Mouse (Mus musculus) embryo, embryonic 10.5 days (tissue): ENCODE data around the gene Ndufv1.

Source experiments
- DNase-seq: peaks from one replicate; pipeline ENCODE4 v3.0.0-alpha.2; 2015; ENCODE audit warnings: low spot score

Gene Ndufv1

DNA sequence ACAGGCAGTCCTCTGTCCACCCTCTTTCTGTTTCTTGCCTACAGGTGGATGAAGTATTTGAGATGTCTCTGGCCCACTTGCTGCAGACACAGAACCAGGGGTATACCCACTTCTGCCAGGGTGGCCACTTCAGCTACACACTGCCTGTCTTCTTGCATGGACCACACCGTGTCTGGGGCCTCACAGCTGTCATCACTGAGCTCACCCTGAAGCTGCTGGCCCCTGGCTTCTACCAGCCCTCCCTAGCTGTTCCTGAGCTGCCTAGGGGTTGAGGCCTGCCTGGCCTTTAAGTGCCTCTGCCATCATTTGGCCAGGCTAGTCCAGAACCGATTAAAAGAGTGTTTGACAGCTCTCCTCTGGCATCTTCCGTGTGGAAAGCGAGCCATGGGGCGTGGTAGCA, 10.9 kb downstream of the Ndufv1 start:
- DNase-seq: no peak

- peak; percentile 37 for DNase-seq
These were observed 11.6 kb downstream of the Ndufv1 start for GRCm38 (mm10) chr19:4000949-4001525.

- DNase-seq: peak; percentile 99
These were observed 12.3 kb downstream of the Ndufv1 start, which contains the start of the genes Nudt8 and Gm49405 for GRCm38 (mm10) chr19:4000119-4000900. Gene Nudt8, plus strand, starts transcription at chr19:4000580. Gene Gm49405, plus strand, starts transcription at chr19:4000626.

DNA sequence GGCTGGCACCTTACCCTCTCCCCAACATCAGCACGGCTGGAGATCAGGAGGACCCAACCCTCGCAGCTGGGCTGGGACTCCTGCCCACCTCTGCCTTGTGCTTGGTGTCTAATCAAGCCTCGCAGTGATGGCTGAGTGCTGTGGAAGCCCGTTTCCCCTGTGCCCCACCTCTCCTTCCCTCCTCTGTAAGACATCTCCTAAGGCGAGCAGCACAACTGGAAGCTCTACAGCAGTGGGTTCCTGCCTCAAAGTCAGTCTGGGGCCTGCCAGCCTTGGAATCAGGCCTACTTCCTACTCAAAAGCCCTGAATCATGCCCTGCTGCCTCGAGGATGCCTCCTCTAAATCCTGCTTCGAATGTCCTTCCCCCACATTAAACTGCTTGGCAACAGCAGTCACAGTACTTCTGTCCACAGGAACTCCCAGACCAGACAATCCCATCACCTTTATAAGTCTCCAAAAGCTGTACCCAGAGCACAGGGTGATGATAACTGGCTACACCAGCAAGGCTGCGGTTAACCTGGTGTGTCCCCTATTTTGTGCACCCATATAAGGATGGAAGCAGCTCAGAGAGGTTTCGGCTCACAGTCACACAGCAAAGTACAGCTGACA, 13.4 kb downstream of the Ndufv1 start:
- DNase-seq: no peak

GRCm38 (mm10) chr19:3998335-3998734, 14.3 kb downstream of the Ndufv1 start:
- no peak for DNase-seq

GRCm38 (mm10) chr19:3997231-3997630, 15.4 kb downstream of the Ndufv1 start:
- DNase-seq: no peak

GRCm38 (mm10) chr19:3996747-3997146, 15.9 kb downstream of the Ndufv1 start:
- no peak for DNase-seq

GRCm38 (mm10) chr19:3996106-3996505, 16.5 kb downstream of the Ndufv1 start:
- DNase-seq: no peak

DNA sequence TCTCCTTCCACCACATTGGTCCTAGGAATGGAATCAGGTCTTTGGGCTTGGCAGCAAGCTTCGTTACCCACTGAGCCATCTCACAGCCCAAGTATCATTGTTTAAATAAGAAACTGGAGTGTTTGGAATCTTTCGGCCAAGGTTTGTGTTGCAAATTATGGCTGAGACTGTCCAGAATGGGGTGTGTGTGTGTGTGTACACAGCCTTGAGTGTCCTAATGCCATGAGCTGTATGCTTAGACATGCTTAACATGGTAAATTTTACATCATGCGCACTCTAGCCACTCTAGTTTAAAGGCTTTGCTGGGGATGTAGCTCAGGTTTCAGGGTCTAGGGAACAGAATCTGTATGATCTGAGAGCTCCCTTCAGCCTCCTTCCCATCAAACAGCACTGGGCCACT, 17.1 kb downstream of the Ndufv1 start:
- no peak for DNase-seq

GRCm38 (mm10) chr19:3994932-3995331, 17.7 kb downstream of the Ndufv1 start:
- DNase-seq: no peak

- no peak for DNase-seq
These were observed 20.2 kb downstream of the Ndufv1 start, which contains the start of gene Tbx10 for GRCm38 (mm10) chr19:3992416-3992815. Gene Tbx10, plus strand, starts transcription at chr19:3992752.

GRCm38 (mm10) chr19:3991966-3992365, 20.6 kb downstream of the Ndufv1 start:
- DNase-seq: no peak

DNA sequence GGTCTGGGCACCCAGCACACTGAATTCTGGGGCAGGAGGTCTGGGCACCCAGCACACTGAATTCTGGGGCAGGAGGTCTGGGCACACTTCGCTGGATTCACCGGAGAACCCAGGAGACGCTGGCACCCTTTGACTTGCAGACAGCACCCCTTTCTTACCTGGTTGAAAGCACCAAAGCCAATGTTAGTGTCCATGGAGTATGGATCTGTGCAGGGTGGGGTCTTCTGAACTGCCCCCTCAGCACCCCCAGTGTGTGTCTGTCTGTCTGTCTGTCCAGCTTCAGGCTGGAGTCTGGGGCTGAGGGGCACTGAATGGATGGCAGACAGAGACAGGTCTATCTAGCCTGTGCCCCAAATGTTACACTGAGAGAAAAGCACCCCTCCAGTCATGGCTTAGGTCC, 21.0 kb downstream of the Ndufv1 start:
- no peak for DNase-seq

GRCm38 (mm10) chr19:3990804-3991203, 21.8 kb downstream of the Ndufv1 start:
- no peak for DNase-seq

GRCm38 (mm10) chr19:3988750-3989149, 23.9 kb downstream of the Ndufv1 start:
- no peak for DNase-seq

DNA sequence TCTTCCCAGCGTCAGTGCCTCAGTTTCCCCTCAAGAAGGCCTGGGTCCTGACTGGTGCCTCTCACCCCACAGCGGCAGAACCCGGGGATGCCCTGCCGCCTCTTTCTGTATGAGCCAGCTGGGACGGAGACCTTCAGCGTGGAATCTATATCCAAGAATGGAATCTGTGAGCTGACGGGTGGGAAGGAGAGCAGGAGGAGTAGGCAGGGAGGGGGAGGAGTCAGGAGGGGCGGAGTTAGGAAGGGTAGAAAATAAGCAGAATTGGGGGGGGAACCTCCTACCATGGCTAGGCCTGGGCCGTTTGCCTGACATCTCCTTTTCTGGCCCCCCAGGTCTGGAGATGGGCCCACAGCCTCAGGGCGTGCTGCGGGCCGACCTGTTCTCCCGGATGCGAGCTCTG, 24.5 kb downstream of the Ndufv1 start:
- DNase-seq: no peak

DNA sequence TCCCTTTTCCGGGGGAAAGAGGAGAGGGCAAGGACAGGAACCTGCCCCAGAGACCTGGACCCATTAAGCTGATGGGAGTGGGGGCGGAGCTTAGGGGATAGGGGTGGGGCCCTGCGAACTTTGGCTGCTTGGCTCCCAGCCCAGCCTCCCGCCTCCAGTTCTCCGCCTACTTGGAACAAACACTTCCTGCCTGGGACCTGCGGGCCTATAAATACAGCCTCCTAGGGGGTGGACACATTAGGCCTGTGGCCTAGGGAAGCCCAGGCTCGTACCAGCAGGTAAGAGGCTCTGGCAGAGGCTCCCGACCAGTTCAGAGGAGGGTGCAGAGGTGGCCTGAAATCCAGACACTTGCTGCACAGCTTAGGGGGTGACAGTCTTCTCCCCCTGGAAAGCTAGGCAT, 26.3 kb downstream of the Ndufv1 start, which contains the start of gene Acy3:
TSS of gene Acy3 (plus strand) at position 237 of the 400 bp plus-strand sequence.
- peak; percentile 70 for DNase-seq

DNA sequence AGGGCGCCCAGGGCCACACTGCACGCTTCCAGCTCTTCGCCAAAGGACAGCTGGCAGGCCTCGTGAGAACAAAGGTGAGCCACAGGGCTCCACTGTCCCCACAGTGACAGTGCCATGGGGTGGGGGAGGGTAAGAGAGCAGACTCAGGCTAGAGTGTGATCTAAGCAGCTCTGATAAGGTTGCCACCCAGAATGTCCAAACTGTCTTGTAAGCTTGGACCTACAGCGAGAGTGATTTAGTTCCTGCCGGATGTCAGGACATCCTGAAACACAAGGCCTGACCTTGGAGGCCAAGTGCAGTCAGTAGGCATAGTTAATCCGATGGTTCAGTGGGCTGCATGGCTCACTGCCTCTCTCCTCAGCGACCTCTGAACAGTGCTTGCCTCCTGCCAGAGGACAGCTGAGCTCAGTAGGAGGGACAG, 27.3 kb downstream of the Ndufv1 start:
- peak; percentile 68 for DNase-seq

GRCm38 (mm10) chr19:3983527-3984200, 28.9 kb downstream of the Ndufv1 start:
- DNase-seq: peak; percentile 54

- DNase-seq: no peak
These were observed 31.7 kb downstream of the Ndufv1 start for GRCm38 (mm10) chr19:3980917-3981316.

DNA sequence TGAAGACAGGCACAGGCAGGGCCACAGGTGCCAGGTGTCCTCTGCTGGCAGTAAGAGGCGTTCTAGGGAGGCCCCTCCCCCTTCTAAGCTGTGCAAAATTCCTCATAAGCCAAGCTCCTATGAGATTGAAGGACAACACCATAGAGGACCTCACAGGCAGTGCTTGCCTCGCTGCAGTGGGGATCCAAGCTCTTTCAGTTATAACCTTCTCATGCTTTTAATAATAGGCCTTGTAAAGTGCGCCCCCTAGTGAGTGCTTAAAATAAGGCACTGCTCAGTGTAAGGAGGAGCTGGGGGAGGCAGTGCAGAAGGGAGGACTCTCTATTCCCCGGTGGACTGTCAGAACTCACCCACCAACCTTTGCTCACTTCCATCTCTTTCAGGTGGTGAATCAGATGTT, 32.3 kb downstream of the Ndufv1 start:
- peak; percentile 94 for DNase-seq

DNA sequence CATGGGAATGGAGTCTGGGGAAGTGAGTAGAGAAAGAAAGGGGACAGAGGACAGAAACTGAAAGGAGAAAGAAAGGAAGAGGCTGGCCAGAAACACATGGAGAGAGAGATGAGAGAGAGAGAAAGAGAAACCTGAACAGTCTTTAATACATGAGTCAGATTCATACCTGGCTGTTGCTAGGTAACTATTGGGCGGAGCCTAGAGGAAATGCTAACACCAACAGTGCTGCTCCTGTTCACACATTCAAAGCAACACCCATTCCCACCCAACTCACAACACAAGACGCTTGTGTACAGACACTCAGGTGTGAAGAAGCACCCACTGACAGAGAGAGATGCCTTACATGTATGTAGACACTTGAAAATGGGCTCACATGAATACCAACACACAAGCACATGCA, 36.7 kb downstream of the Ndufv1 start:
- no peak for DNase-seq
